Mouse (Mus musculus) lung, embryonic 14.5 days (tissue): Measurements from ENCODE around the gene Nudc. TPM values are rescaled to one million over a fixed set of nuclear protein-coding genes. Genes with fewer than 3 reads are reported as not detected.

ENCODE experiments used
- ATAC-seq: fragments of 200-750 bp; cut with Nextera tagmentation; 2 replicates; pipeline ENCODE4 v1.8.0; 2017; ENCODE audit warnings: mild to moderate bottlenecking, moderate TSS enrichment, moderate library complexity; ENCODE audit not compliant: insufficient read depth
- DNase-seq: peaks from one replicate; pipeline ENCODE4 v3.0.0-alpha.2; 2015
- H3K27ac ChIP-seq: fragments of 300-500 bp; sonication (generic); 2 replicates; pipeline ENCODE4 v1.5.1; 2014; ENCODE audit warnings: low read depth, mild to moderate bottlenecking, moderate library complexity
- H3K27me3 ChIP-seq: fragments of 300-500 bp; sonication (generic); 2 replicates; pipeline ENCODE4 v1.6.1; 2014; ENCODE audit warnings: low read length, control low read depth; ENCODE audit not compliant: insufficient read depth
- H3K36me3 ChIP-seq: fragments of 300-500 bp; sonication (generic); 2 replicates; pipeline ENCODE4 v1.6.1; 2014; ENCODE audit warnings: control low read depth; ENCODE audit not compliant: insufficient read depth
- H3K4me1 ChIP-seq: fragments of 300-500 bp; sonication (generic); 2 replicates; pipeline ENCODE4 v1.6.1; 2014; ENCODE audit warnings: antibody characterized with exemption, control low read depth; ENCODE audit not compliant: insufficient read depth
- H3K4me2 ChIP-seq: fragments of 300-500 bp; sonication (generic); 2 replicates; pipeline ENCODE4 v1.6.1; 2014; ENCODE audit warnings: mild to moderate bottlenecking
- H3K4me3 ChIP-seq: fragments of 300-500 bp; sonication (generic); 2 replicates; pipeline ENCODE4 v1.5.1; 2014; ENCODE audit warnings: low read depth, low read length
- H3K9ac ChIP-seq: fragments of 300-500 bp; sonication (generic); 2 replicates; pipeline ENCODE4 v1.6.1; 2014
- H3K9me3 ChIP-seq: fragments of 300-500 bp; sonication (generic); 2 replicates; pipeline ENCODE4 v1.6.1; 2016; ENCODE audit warnings: low read depth, low read length, control low read depth
- CTCF ChIP-seq: IDR thresholded peaks from 2 replicates; pipeline ENCODE4 v1.5.1; 2016; ENCODE audit warnings: antibody characterized with exemption, low read depth
- WGBS: fragments of 180-500 bp; shearing (Covaris S2); extraction: QIAGEN DNeasy Blood & Tissue Kit; methylation state at CpG from one replicate; pipeline ENCODE4 v1.1.7; 2014; 5-methylcytosine and 5-hydroxymethylcytosine counted together
- polyA plus RNA-seq: library from polyadenylated mRNA; unstranded; fragments of >200 nt; fragmentation: Nextera tagmentation; extraction: Ambion mirVana; gene quantifications from 2 replicates; pipeline ENCODE4 v1.2.1, GENCODE M21; 2014

The Nudc gene
- polyA plus RNA-seq, 1 experiment from 2014 or later, result 258 TPM

DNA sequence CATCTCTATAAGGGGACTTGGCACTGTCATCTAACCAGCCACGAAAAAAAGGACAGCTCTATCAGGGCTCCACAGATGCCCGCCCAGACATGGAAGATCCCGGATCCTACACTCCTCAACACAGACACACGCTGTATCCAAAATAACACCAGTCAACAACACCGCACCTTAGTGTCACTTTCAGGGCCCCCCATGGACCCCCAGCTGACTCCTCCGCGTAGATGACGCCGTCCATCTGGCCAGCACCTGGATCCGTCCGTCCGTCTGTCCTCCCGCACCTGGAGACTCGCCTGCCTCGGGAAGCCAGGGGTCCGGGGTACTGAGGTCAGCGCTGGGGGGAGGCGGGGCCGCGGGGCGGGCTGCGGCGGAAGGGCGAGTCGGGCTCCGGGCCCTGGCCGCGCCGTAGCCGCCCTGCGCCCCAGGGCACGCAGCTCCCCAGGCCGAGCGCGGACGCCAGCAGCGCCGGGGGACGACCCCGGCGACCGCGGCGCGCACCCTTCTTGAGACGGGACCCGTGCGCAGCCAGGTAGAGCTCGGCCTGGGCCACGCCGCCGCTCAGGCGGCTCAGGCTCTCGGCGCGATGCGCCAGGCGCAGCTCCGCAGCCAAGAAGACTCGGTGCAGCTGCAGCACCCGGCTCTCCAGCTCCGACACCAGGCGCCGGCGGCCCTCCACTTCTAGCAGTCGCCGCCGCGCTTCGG, 48.2 kb downstream of the Nudc start:
- Histone ChIP-seq H3K27ac (no peak overlapping the region), H3K9me3 (no peaks in the 10 kb centered on the region), H3K4me3 (peak overlapping the region; percentile 58), H3K36me3 (no peaks in the 10 kb centered on the region), H3K27me3 (peaks cover 73% of the 10 kb centered on the region), H3K4me1 (peaks cover 8% of the 10 kb centered on the region), H3K9ac (peak overlapping the region; percentile 44), H3K4me2 (peak overlapping the region; percentile 100)
- ATAC-seq, result peak; percentile 60
- under 1% methylated on average over 67 of the region's 70 CpGs for WGBS
- no peak for TF ChIP-seq CTCF
- DNase-seq, result peak; percentile 44

GRCm38 (mm10) chr4:133496738-133497445, 48.9 kb downstream of the Nudc start:
- DNase-seq, result no peak
- peak overlapping the region; percentile 100 for H3K4me2 ChIP-seq

GRCm38 (mm10) chr4:133495711-133496110, 50.1 kb downstream of the Nudc start:
- H3K9me3 ChIP-seq, result no peaks in the 10 kb centered on the region
- peaks cover 8% of the 10 kb centered on the region for H3K4me1 ChIP-seq
- H3K4me3 ChIP-seq, result no peak overlapping the region
- no peak overlapping the region for H3K27ac ChIP-seq
- no peak for ATAC-seq
- no peaks in the 10 kb centered on the region for H3K36me3 ChIP-seq
- peak; percentile 61 for DNase-seq
- H3K4me2 ChIP-seq, result no peak overlapping the region
- peaks cover 62% of the 10 kb centered on the region for H3K27me3 ChIP-seq
- no peak overlapping the region for H3K9ac ChIP-seq
- 23% methylated on average over 7 of the region's 7 CpGs for WGBS
- peak; percentile 42 for TF ChIP-seq CTCF

More at GRCm38 (mm10) chr4:133496738-133497445, 48.9 kb downstream of the Nudc start:
- Histone ChIP-seq H3K27me3 (peaks cover 73% of the 10 kb centered on the region), H3K9me3 (no peaks in the 10 kb centered on the region), H3K4me3 (peak overlapping the region; percentile 58), H3K9ac (no peak overlapping the region), H3K36me3 (no peaks in the 10 kb centered on the region), H3K4me1 (peaks cover 8% of the 10 kb centered on the region), H3K27ac (no peak overlapping the region)
- TF ChIP-seq CTCF, result no peak
- WGBS, result 22% methylated on average over 6 of the region's 6 CpGs
- ATAC-seq, result no peak

GRCm38 (mm10) chr4:133494867-133495266, 50.9 kb downstream of the Nudc start:
- Histone ChIP-seq H3K27ac (no peak overlapping the region), H3K36me3 (no peaks in the 10 kb centered on the region), H3K9ac (no peak overlapping the region), H3K9me3 (no peaks in the 10 kb centered on the region), H3K4me2 (no peak overlapping the region), H3K4me1 (peaks cover 8% of the 10 kb centered on the region), H3K27me3 (peaks cover 53% of the 10 kb centered on the region), H3K4me3 (no peak overlapping the region)
- WGBS, result 62% methylated on average over 4 of the region's 4 CpGs
- ATAC-seq (no peak), DNase-seq (no peak)
- no peak for TF ChIP-seq CTCF

DNA sequence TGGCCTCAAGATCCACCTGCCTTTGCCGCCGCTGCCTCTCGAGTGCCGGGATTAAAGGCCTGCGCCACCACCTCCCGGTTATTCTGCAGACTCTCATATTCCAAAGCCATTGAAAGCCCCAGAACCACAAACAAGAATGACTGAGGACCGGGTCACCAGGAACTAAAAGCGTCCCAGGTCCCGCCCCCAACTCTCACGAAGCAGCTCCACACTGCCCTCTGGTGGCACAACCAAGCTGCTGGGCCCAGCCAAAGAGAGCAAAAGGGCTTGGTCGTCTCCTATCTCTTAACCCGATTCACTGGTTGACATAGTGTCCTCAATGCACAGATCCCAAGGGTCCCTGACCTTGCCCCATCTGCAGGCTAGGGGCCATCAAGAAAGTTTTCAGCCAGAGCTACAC, 51.4 kb downstream of the Nudc start:
- Histone ChIP-seq H3K27me3 (peaks cover 49% of the 10 kb centered on the region), H3K27ac (no peak overlapping the region), H3K4me1 (peaks cover 10% of the 10 kb centered on the region), H3K9me3 (no peaks in the 10 kb centered on the region), H3K4me3 (peak overlapping the region; percentile 23), H3K9ac (no peak overlapping the region), H3K36me3 (no peaks in the 10 kb centered on the region), H3K4me2 (peak overlapping the region; percentile 62)
- WGBS, result under 1% methylated on average over 12 of the region's 12 CpGs
- peak; percentile 94 for DNase-seq
- peak; percentile 31; the same call in 1 of the 2 replicates for ATAC-seq
- peak; percentile 94 for TF ChIP-seq CTCF

- Histone ChIP-seq H3K4me1 (peaks cover 9% of the 10 kb centered on the region), H3K9me3 (no peaks in the 10 kb centered on the region), H3K4me2 (peak overlapping the region; percentile 62), H3K36me3 (no peaks in the 10 kb centered on the region), H3K27ac (no peak overlapping the region), H3K27me3 (peaks cover 43% of the 10 kb centered on the region), H3K4me3 (peak overlapping the region; percentile 23), H3K9ac (no peak overlapping the region)
- no peak for ATAC-seq
- WGBS, result 18% methylated on average over 11 of the region's 12 CpGs
- TF ChIP-seq CTCF, result no peak
- no peak for DNase-seq
Observed at GRCm38 (mm10) chr4:133493895-133494294, 51.9 kb downstream of the Nudc start.

DNA sequence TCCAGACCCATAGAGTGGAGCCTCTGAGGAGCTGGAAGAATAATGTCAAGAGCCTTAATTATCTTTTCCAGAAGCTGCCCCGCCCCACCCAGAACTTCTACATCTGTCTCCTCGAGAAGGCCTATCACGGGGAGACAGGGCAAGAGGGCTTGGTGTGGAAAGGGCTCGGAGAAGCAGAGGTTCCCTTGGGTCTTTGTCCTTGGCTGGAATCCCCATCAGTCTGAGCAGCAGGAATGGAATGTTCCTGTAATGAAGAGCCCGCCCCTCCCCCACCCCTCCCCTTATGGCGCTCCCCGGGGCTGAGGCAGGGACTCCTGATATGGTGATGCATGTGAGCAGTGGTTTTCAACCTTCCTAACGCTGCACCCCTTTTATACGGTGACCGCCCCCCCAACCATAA, 54.0 kb downstream of the Nudc start:
- no peaks in the 10 kb centered on the region for H3K9me3 ChIP-seq
- H3K27me3 ChIP-seq, result peaks cover 22% of the 10 kb centered on the region
- H3K4me2 ChIP-seq, result no peak overlapping the region
- H3K27ac ChIP-seq, result no peak overlapping the region
- ATAC-seq (no peak), DNase-seq (no peak)
- H3K4me1 ChIP-seq, result peaks cover 2% of the 10 kb centered on the region; the same call in 1 of the 2 replicates
- no peaks in the 10 kb centered on the region for H3K36me3 ChIP-seq
- WGBS, result 28% methylated on average over 10 of the region's 10 CpGs
- H3K4me3 ChIP-seq, result no peak overlapping the region
- no peak for TF ChIP-seq CTCF
- no peak overlapping the region for H3K9ac ChIP-seq
